Mouse (Mus musculus) limb, embryonic 13.5 days (tissue): ENCODE data around the gene Ptpn23. TPM values are rescaled to one million over a fixed set of nuclear protein-coding genes. Genes with fewer than 3 reads are reported as not detected.
"Not testable (repeated sequence)": the region's sequence is repeated elsewhere in the genome, so short reads cannot be mapped to it uniquely, and the experiment has no call there.

Source experiments
- ATAC-seq: fragments of 200-750 bp; cut with Nextera tagmentation; 2 replicates; pipeline ENCODE4 v1.8.0; 2017; ENCODE audit warnings: low read depth, moderate number of reproducible peaks, moderate TSS enrichment; ENCODE audit not compliant: low FRiP score
- H3K27ac ChIP-seq: fragments of 300-500 bp; sonication (generic); 2 replicates; pipeline ENCODE4 v1.5.1; 2015; ENCODE audit warnings: inconsistent platforms, mild to moderate bottlenecking, moderate library complexity
- H3K27me3 ChIP-seq: fragments of 300-500 bp; sonication (generic); 2 replicates; pipeline ENCODE4 v1.6.1; 2015; ENCODE audit warnings: mild to moderate bottlenecking, inconsistent platforms
- H3K36me3 ChIP-seq: fragments of 300-500 bp; sonication (generic); 2 replicates; pipeline ENCODE4 v1.6.1; 2015; ENCODE audit warnings: inconsistent platforms, mild to moderate bottlenecking, moderate library complexity
- H3K4me1 ChIP-seq: fragments of 300-500 bp; sonication (generic); 2 replicates; pipeline ENCODE4 v1.6.1; 2015; ENCODE audit warnings: inconsistent platforms
- H3K4me2 ChIP-seq: fragments of 300-500 bp; sonication (generic); replicated peaks from 2 replicates; pipeline ENCODE4 v1.6.1; 2015; ENCODE audit warnings: inconsistent platforms, mild to moderate bottlenecking, moderate library complexity
- H3K4me3 ChIP-seq: fragments of 300-500 bp; sonication (generic); 2 replicates; pipeline ENCODE4 v1.5.1; 2015; ENCODE audit warnings: moderate library complexity, mild to moderate bottlenecking, inconsistent platforms
- H3K9ac ChIP-seq: fragments of 300-500 bp; sonication (generic); 2 replicates; pipeline ENCODE4 v1.6.1; 2015; ENCODE audit warnings: mild to moderate bottlenecking, inconsistent platforms
- H3K9me3 ChIP-seq: fragments of 300-500 bp; sonication (generic); 2 replicates; pipeline ENCODE4 v1.6.1; 2016; ENCODE audit warnings: inconsistent platforms
- WGBS: fragments of 180-500 bp; shearing (Covaris S2); methylation state at CpG from one replicate; pipeline ENCODE4 v1.1.7; 2015; 5-methylcytosine and 5-hydroxymethylcytosine counted together
- polyA plus RNA-seq: library from polyadenylated mRNA; unstranded; fragments of >200 nt; fragmentation: Nextera tagmentation; extraction: Ambion mirVana; gene quantifications from 2 replicates; pipeline ENCODE4 v1.2.1, GENCODE M21; 2015

Gene Ptpn23
- polyA plus RNA-seq, 1 experiment from 2014 or later: 17.7 TPM

GRCm38 (mm10) chr9:110410908-110411887, 3.2 kb upstream of the Ptpn23 start:
- Histone ChIP-seq H3K4me1 (peaks cover 8% of the 10 kb centered on the region), H3K27ac (no peak overlapping the region), H3K27me3 (no peaks in the 10 kb centered on the region), H3K9me3 (no peaks in the 10 kb centered on the region), H3K9ac (no peak overlapping the region), H3K4me2 (no peak overlapping the region), H3K36me3 (no peaks in the 10 kb centered on the region), H3K4me3 (no peak overlapping the region)
- WGBS: 37% methylated on average over 6 of the region's 6 CpGs
- no peak for ATAC-seq

GRCm38 (mm10) chr9:110407311-110408098, 508 bp downstream of the Ptpn23 start:
- peak; percentile 70 for ATAC-seq
- H3K4me3 ChIP-seq: peak overlapping the region; percentile 78
- H3K4me2 ChIP-seq: peak overlapping the region; percentile 92
- H3K27me3 ChIP-seq: no peaks in the 10 kb centered on the region
- peaks cover 12% of the 10 kb centered on the region for H3K4me1 ChIP-seq
- H3K36me3 ChIP-seq: peaks cover 14% of the 10 kb centered on the region
- H3K9ac ChIP-seq: peak overlapping the region; percentile 89
- peak overlapping the region; percentile 69 for H3K27ac ChIP-seq
- no peaks in the 10 kb centered on the region for H3K9me3 ChIP-seq
- 2% methylated on average over 41 of the region's 41 CpGs for WGBS

GRCm38 (mm10) chr9:110403240-110403639, 4.8 kb downstream of the Ptpn23 start:
- H3K4me2 ChIP-seq, H3K9ac ChIP-seq, H3K27ac ChIP-seq, H3K27me3 ChIP-seq, H3K9me3 ChIP-seq, ATAC-seq, H3K4me3 ChIP-seq: not testable (repeated sequence)
- peaks cover 37% of the 10 kb centered on the region for H3K36me3 ChIP-seq
- peaks cover 12% of the 10 kb centered on the region for H3K4me1 ChIP-seq
- WGBS: 89% methylated on average over 4 of the region's 4 CpGs

- ATAC-seq: no peak
- H3K4me2 ChIP-seq: no peak overlapping the region
Observed at GRCm38 (mm10) chr9:110402731-110403130, 5.3 kb downstream of the Ptpn23 start.

GRCm38 (mm10) chr9:110400650-110401049, 7.4 kb downstream of the Ptpn23 start:
- H3K9ac ChIP-seq: no peak overlapping the region
- WGBS: 79% methylated on average over 5 of the region's 5 CpGs
- H3K27me3 ChIP-seq: no peaks in the 10 kb centered on the region
- H3K9me3 ChIP-seq: no peaks in the 10 kb centered on the region
- H3K4me1 ChIP-seq: no peaks in the 10 kb centered on the region
- H3K36me3 ChIP-seq: peaks cover 56% of the 10 kb centered on the region
- H3K27ac ChIP-seq: no peak overlapping the region
- ATAC-seq: no peak
- no peak overlapping the region for H3K4me3 ChIP-seq
- no peak overlapping the region for H3K4me2 ChIP-seq

More at GRCm38 (mm10) chr9:110402731-110403130, 5.3 kb downstream of the Ptpn23 start:
- peaks cover 12% of the 10 kb centered on the region for H3K4me1 ChIP-seq
- no peak overlapping the region for H3K4me3 ChIP-seq
- H3K27ac ChIP-seq: no peak overlapping the region
- WGBS: 97% methylated on average over 2 of the region's 2 CpGs
- H3K9ac ChIP-seq: no peak overlapping the region
- no peaks in the 10 kb centered on the region for H3K9me3 ChIP-seq
- peaks cover 42% of the 10 kb centered on the region for H3K36me3 ChIP-seq
- H3K27me3 ChIP-seq: no peaks in the 10 kb centered on the region

- H3K36me3 ChIP-seq: peaks cover 93% of the 10 kb centered on the region
- WGBS: 92% methylated on average over 4 of the region's 4 CpGs
Observed at GRCm38 (mm10) chr9:110393295-110393694, 14.7 kb downstream of the Ptpn23 start.

GRCm38 (mm10) chr9:110390843-110391242, 17.2 kb downstream of the Ptpn23 start:
- WGBS: 96% methylated on average over 3 of the region's 3 CpGs
- H3K9ac ChIP-seq: no peak overlapping the region
- H3K36me3 ChIP-seq: peaks cover 97% of the 10 kb centered on the region
- H3K27me3 ChIP-seq: no peaks in the 10 kb centered on the region
- no peak overlapping the region for H3K4me3 ChIP-seq
- H3K4me1 ChIP-seq: no peaks in the 10 kb centered on the region
- H3K27ac ChIP-seq: no peak overlapping the region
- no peak for ATAC-seq
- no peak overlapping the region for H3K4me2 ChIP-seq
- no peaks in the 10 kb centered on the region for H3K9me3 ChIP-seq

More at GRCm38 (mm10) chr9:110393295-110393694, 14.7 kb downstream of the Ptpn23 start:
- Histone ChIP-seq H3K27me3 (no peaks in the 10 kb centered on the region), H3K4me3 (no peak overlapping the region), H3K9me3 (no peaks in the 10 kb centered on the region), H3K4me2 (no peak overlapping the region), H3K9ac (no peak overlapping the region), H3K4me1 (no peaks in the 10 kb centered on the region), H3K27ac (no peak overlapping the region)
- no peak for ATAC-seq

- 94% methylated on average over 7 of the region's 7 CpGs for WGBS
- Histone ChIP-seq H3K36me3 (peaks cover 99% of the 10 kb centered on the region), H3K27me3 (no peaks in the 10 kb centered on the region), H3K4me2 (no peak overlapping the region), H3K4me3 (no peak overlapping the region), H3K4me1 (no peaks in the 10 kb centered on the region), H3K9ac (no peak overlapping the region), H3K9me3 (no peaks in the 10 kb centered on the region), H3K27ac (no peak overlapping the region)
- ATAC-seq: no peak
Observed at GRCm38 (mm10) chr9:110388011-110388410, 20.0 kb downstream of the Ptpn23 start.

- H3K9ac ChIP-seq: no peak overlapping the region
- no peak overlapping the region for H3K27ac ChIP-seq
- peaks cover 98% of the 10 kb centered on the region for H3K36me3 ChIP-seq
- H3K9me3 ChIP-seq: no peaks in the 10 kb centered on the region
- H3K4me2 ChIP-seq: no peak overlapping the region
- 91% methylated on average over 7 of the region's 7 CpGs for WGBS
- H3K4me1 ChIP-seq: no peaks in the 10 kb centered on the region
- ATAC-seq: no peak
- no peaks in the 10 kb centered on the region for H3K27me3 ChIP-seq
- no peak overlapping the region for H3K4me3 ChIP-seq
Observed at GRCm38 (mm10) chr9:110384369-110384929, 23.6 kb downstream of the Ptpn23 start.

- Histone ChIP-seq H3K36me3 (peaks cover 95% of the 10 kb centered on the region), H3K9me3 (no peaks in the 10 kb centered on the region), H3K4me1 (no peaks in the 10 kb centered on the region), H3K4me3 (no peak overlapping the region), H3K27ac (no peak overlapping the region), H3K9ac (no peak overlapping the region), H3K27me3 (no peaks in the 10 kb centered on the region), H3K4me2 (no peak overlapping the region)
- no peak for ATAC-seq
- WGBS: 73% methylated on average over 12 of the region's 12 CpGs
Observed at GRCm38 (mm10) chr9:110381292-110381691, 26.7 kb downstream of the Ptpn23 start.

- H3K27ac ChIP-seq: no peak overlapping the region
- H3K4me2 ChIP-seq: peak overlapping the region; percentile 16; the same call in 1 of the 2 replicates
- no peak overlapping the region for H3K4me3 ChIP-seq
- H3K4me1 ChIP-seq: no peaks in the 10 kb centered on the region
- H3K9ac ChIP-seq: no peak overlapping the region
- H3K9me3 ChIP-seq: no peaks in the 10 kb centered on the region
- no peaks in the 10 kb centered on the region for H3K27me3 ChIP-seq
- peaks cover 95% of the 10 kb centered on the region for H3K36me3 ChIP-seq
- ATAC-seq: 0 out of 2 replicates have a peak, but pooled peaks have one; percentile 33
- 33% methylated on average over 21 of the region's 21 CpGs for WGBS
Observed at GRCm38 (mm10) chr9:110380662-110381061, 27.4 kb downstream of the Ptpn23 start.

- ATAC-seq: no peak
- WGBS: 97% methylated on average over 8 of the region's 8 CpGs
- H3K9me3 ChIP-seq: no peaks in the 10 kb centered on the region
- no peaks in the 10 kb centered on the region for H3K27me3 ChIP-seq
- H3K4me2 ChIP-seq: no peak overlapping the region
- no peaks in the 10 kb centered on the region for H3K4me1 ChIP-seq
- no peak overlapping the region for H3K9ac ChIP-seq
- no peak overlapping the region for H3K27ac ChIP-seq
- H3K36me3 ChIP-seq: peaks cover 91% of the 10 kb centered on the region
- no peak overlapping the region for H3K4me3 ChIP-seq
Observed at GRCm38 (mm10) chr9:110379361-110379760, 28.7 kb downstream of the Ptpn23 start.
